Mouse (Mus musculus) cerebellum, adult 2 months (tissue): ENCODE measurements around the gene Nat9. TPM values are rescaled to one million over a fixed set of nuclear protein-coding genes. Genes with fewer than 3 reads are reported as not detected.

ENCODE experiments used
- DNase-seq, 2 experiments: peaks; one replicate each; pipeline ENCODE4 v3.0.0; 2021
- H3K27ac ChIP-seq: fragments of 200-500 bp; 2 replicates; pipeline ENCODE4 v1.5.1; 2012; ENCODE audit warnings: low read length, control low read depth, inconsistent platforms; ENCODE audit not compliant: insufficient read depth
- H3K27me3 ChIP-seq: fragments of 200-500 bp; 2 replicates; pipeline ENCODE4 v1.6.1; 2012; ENCODE audit warnings: inconsistent platforms, mild to moderate bottlenecking, low read length, moderate library complexity; ENCODE audit not compliant: control insufficient read depth, insufficient read depth
- H3K4me1 ChIP-seq: fragments of 200-500 bp; 2 replicates; pipeline ENCODE4 v1.6.1; 2011; ENCODE audit warnings: low read length; ENCODE audit not compliant: control insufficient read depth, insufficient read depth
- H3K4me3 ChIP-seq: fragments of 200-500 bp; replicated peaks from 2 replicates; pipeline ENCODE3; 2011; ENCODE audit warnings: mild to moderate bottlenecking, low read depth, low read length, control low read depth; ENCODE audit not compliant: insufficient read depth
- CTCF ChIP-seq: fragments of 200-500 bp; IDR thresholded peaks from 2 replicates; pipeline ENCODE4 v1.5.1; 2011; ENCODE audit warnings: low read depth, mild to moderate bottlenecking, control low read depth, low read length, moderate library complexity, borderline replicate concordance; ENCODE audit not compliant: insufficient read depth
- POLR2A ChIP-seq: fragments of 200-500 bp; IDR thresholded peaks from 2 replicates; pipeline ENCODE4 v1.6.1; 2011; ENCODE audit warnings: low read length, control low read depth, borderline replicate concordance; ENCODE audit not compliant: insufficient read depth
- WGBS: fragments of 180-500 bp; shearing (Covaris S2); methylation state at CpG from one replicate; pipeline ENCODE4 v1.1.7; 2018; 5-methylcytosine and 5-hydroxymethylcytosine counted together
- polyA plus RNA-seq: library from polyadenylated mRNA; depleted of rRNA; stranded (reverse); fragments of >200 nt; gene quantifications from 2 replicates; pipeline ENCODE4 v1.2.3, GENCODE M21; 2012

The Nat9 gene
- polyA plus RNA-seq, 1 experiment, result 37.5 TPM

- Histone ChIP-seq H3K27me3 (no peaks in the 10 kb centered on the region), H3K4me1 (peaks cover 3% of the 10 kb centered on the region; the same call in 1 of the 2 replicates), H3K4me3 (no peak overlapping the region), H3K27ac (no peak overlapping the region)
- 24% methylated on average over 12 of the region's 12 CpGs for WGBS
- TF ChIP-seq CTCF (peak; percentile 94), POLR2A (no peak)
- peak; percentile 76 to 88 for DNase-seq
These were observed 5.6 kb downstream of the Nat9 start for GRCm38 (mm10) chr11:115181913-115182638.

GRCm38 (mm10) chr11:115179881-115180280 lies 7.8 kb downstream of the Nat9 start:
- TF ChIP-seq CTCF, result no peak
- no peak for TF ChIP-seq POLR2A
- no peak overlapping the region for H3K4me3 ChIP-seq
- H3K27me3 ChIP-seq, result no peaks in the 10 kb centered on the region
- H3K27ac ChIP-seq, result peak overlapping the region; percentile 32; the same call in 1 of the 2 replicates
- WGBS, result 12% methylated on average over 6 of the region's 6 CpGs
- H3K4me1 ChIP-seq, result peaks cover 3% of the 10 kb centered on the region
- no peak for DNase-seq

- Histone ChIP-seq H3K4me1 (peaks cover 9% of the 10 kb centered on the region), H3K4me3 (no peak overlapping the region), H3K27ac (no peak overlapping the region), H3K27me3 (no peaks in the 10 kb centered on the region)
- DNase-seq, result no peak
- 20% methylated on average over 6 of the region's 6 CpGs for WGBS
- TF ChIP-seq POLR2A, result no peak
- no peak for TF ChIP-seq CTCF
These were observed 8.5 kb downstream of the Nat9 start for GRCm38 (mm10) chr11:115179191-115179590.

GRCm38 (mm10) chr11:115178766-115179165 lies 8.9 kb downstream of the Nat9 start:
- DNase-seq, result no peak
- Histone ChIP-seq H3K27me3 (no peaks in the 10 kb centered on the region), H3K4me1 (peaks cover 13% of the 10 kb centered on the region), H3K27ac (no peak overlapping the region), H3K4me3 (no peak overlapping the region)
- TF ChIP-seq POLR2A, result no peak
- 27% methylated on average over 2 of the region's 2 CpGs for WGBS

DNA sequence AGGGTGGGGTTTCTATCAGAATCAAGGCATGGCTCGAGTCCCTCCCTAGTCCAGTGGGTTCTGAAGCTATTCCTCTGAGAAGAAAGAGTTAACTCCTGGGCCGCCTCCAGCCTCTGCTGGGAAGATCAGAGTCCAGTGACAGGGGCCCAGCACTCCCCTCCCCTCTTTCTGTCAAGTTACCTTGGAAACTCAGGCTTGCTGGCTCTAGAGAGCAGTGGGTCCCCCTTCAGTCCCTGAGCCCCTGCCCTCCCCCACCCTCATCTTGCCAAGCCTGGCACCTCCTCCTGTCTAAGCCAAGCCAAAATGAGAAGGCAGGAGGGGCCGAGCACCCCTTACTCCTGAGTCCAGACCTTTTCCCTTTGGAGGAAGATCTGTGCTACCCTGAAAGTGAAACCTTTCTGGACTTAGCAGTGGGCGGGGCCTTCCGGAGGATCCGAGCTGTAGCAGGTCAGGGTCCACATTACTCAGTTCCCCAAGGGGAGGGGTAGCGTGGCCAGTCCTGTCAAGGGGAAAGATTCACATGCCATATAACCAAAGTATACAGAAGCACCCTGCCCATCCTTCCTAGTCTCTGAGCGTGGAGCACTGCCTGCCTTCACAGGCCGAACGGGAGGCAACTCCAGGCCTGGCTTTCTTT lies 10.0 kb downstream of the Nat9 start:
- no peak for DNase-seq
- 47% methylated on average over 10 of the region's 10 CpGs for WGBS
- H3K27me3 ChIP-seq, result no peaks in the 10 kb centered on the region
- no peak overlapping the region for H3K27ac ChIP-seq
- H3K4me3 ChIP-seq, result no peak overlapping the region
- H3K4me1 ChIP-seq, result peaks cover 16% of the 10 kb centered on the region
- TF ChIP-seq CTCF, result no peak
- TF ChIP-seq POLR2A, result no peak

DNA sequence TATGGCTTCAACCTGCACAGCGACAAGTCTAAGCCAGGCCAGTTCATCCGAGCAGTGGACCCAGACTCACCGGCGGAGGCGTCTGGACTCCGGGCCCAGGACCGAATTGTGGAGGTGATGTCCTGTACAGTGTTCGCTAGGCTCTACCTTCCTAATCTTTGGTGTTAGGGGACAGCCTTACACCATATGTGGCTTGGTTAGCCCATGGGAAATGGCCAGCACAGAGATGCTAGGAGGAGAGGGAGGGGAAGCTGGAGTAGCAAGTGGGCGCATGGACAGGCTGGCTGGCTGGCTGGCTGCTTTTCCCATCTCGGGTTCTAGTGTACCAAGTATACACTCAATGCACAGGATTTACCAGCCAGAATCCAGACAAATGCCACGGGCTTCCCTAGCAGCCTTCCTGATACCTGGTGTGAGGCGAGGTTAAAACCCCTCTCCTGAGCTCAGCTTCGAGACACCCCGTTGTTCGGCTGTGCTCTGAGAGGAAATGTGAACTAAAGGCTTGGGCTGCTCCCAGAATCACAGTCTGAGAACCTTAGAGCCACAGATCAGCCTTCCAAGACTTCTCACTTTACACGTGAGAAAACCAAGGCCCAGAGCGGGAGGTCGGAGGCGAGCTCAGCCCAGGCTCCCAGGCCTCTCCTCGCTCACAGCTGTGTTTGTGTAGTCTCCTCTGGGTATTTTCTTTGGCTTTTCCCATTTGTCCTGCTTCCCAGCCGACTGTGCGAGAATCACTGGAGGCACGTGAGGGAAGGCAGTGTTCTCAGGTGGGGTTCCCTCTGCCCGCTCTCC lies 11.1 kb downstream of the Nat9 start:
- WGBS, result 74% methylated on average over 24 of the region's 24 CpGs
- DNase-seq, result no peak
- no peak overlapping the region for H3K27ac ChIP-seq
- H3K4me3 ChIP-seq, result no peak overlapping the region
- H3K27me3 ChIP-seq, result no peaks in the 10 kb centered on the region
- TF ChIP-seq CTCF, result no peak
- peaks cover 19% of the 10 kb centered on the region for H3K4me1 ChIP-seq

DNA sequence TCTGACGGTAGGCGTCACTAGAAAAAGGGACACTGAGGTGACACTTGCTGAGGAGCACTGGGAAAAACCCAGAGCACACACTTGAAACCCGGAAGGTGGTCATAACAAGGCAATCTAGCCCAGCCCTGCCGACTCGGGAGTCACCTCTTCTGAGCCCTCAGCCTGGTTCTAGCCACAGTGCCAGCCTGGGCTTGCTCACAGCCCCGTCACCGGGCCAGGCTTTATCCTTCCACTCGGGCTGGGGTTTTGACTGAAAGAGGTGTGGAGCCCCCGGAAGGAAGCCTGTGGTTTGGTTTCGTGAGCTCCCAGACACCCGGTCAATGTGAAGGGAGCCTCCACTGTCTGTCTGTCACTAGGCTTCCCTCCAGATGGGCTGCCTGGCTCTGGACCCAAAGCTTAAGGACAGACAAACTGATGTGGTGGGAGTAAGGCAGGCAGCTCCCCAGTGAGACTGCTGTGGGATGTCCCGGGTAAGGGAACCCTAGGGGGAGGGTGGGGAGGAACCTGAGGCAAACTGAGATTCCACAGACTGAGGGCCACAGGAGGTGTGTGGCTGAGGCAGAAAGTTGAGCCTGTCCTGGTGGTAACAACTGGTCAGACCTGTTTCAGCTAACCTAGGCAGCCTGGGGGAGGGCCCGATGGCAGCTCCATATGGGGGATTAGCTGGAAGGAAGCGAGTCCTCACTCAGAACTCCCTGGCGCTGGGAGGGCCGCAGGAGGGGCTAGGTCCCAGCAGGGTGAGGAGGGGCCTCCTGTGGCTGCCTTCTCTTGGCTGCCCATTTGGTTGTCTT lies 13.9 kb downstream of the Nat9 start:
- DNase-seq, result no peak
- whole genome bisulfite sequencing, result 44% methylated on average over 16 of the region's 16 CpGs
- H3K27ac ChIP-seq, result no peak overlapping the region
- H3K4me1 ChIP-seq, result peaks cover 23% of the 10 kb centered on the region
- TF ChIP-seq CTCF, result no peak
- TF ChIP-seq POLR2A, result no peak
- H3K27me3 ChIP-seq, result no peaks in the 10 kb centered on the region
- H3K4me3 ChIP-seq, result no peak overlapping the region
